ENCODE assay signal across 16 mouse cellular contexts in the genomic region with DNA sequence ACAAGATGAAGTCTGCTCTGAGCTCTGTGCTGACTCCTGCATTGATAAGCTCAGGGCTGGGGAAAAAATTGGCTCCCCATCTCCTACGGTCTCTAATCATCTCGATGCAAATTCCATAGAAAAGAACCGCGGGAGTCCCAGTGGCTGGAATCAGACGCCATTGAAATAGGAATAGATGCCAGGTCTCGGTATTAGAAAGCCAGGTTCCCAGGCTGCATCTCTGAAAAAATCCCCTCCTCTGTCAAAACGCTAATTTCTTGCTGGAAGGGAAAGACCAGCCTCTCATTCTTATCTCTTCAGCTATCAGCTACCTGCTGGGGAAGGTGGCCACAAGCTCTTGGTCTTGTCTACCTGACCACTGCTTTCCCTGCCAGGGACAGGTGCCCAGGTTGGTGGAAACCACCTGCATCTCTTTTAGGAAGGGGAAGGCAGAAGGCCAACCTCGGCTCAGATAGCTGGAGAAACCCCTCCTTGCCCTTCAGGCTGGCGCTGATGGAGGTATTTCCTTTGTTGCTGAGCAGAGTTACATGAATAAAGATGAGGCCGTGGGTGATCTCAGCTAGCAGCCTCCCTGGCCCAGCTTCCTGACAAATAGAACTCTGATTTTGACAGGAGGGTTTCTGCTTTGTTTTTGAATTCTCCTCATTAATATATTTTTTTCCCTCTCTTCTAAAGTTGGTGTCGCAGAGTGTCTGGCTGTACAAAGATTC.
DNase-seq lines count a peak whose midpoint lies in the region; ATAC-seq and TF ChIP-seq lines count a peak whose summit lies in the region.
"Had no signal": no experiment of that assay in that cellular context is flagged by ENCODE, and none has a peak within 500 bp of the region (broad histone marks: within the 10 kb centered on the region; RNA-seq: fewer than 3 reads in every experiment).

No protein-coding gene starts in this region.

- DNase-seq in brain, adult 2 months (ENCODE audit: low read depth, low spot score) = peak; percentile 48
- DNase-seq in brain, embryonic 14.5 days (ENCODE audit: low read depth) = peak; percentile 76
- no peak for DNase-seq in urinary bladder, postnatal 14 days (ENCODE audit: low spot score)
- DNase-seq: adrenal gland, postnatal 25 days; cerebellum, adult 9-10 months; heart, adult 11 months; kidney, postnatal 10 days had no signal

- no peak for TF ChIP-seq POLR2A in brain, embryonic 14.5 days (IDR thresholded peaks at IDR 0.05; ENCODE audit: borderline replicate concordance, extremely low read depth, insufficient read depth, insufficient read length, poor library complexity, severe bottlenecking)

- no peaks in the 10 kb centered on the region for H3K27me3 ChIP-seq in hindbrain, embryonic 12.5 days
- H3K27me3 ChIP-seq in midbrain, embryonic 13.5 days = 0 out of 2 replicates have a peak, but pooled peaks cover 5% of the 10 kb centered on the region
- H3K27me3 ChIP-seq: heart, embryonic 15.5 days; liver, embryonic 12.5 days had no signal

- no peak overlapping the region for H3K4me3 ChIP-seq in hindbrain, embryonic 12.5 days
- no peak overlapping the region for H3K4me3 ChIP-seq in midbrain, embryonic 13.5 days (replicated peaks)
- H3K4me3 ChIP-seq: heart, embryonic 15.5 days; layer of hippocampus, adult 2 months; limb, embryonic 10.5 days; liver, embryonic 12.5 days had no signal

- 23% methylated on average over 11 of the region's 11 CpGs for WGBS in hindbrain, embryonic 12.5 days
- WGBS in midbrain, embryonic 13.5 days = 12% methylated on average over 11 of the region's 11 CpGs

- H3K4me1 ChIP-seq in hindbrain, embryonic 12.5 days = peaks cover 8% of the 10 kb centered on the region
- peaks cover 17% of the 10 kb centered on the region for H3K4me1 ChIP-seq in midbrain, embryonic 13.5 days (replicated peaks)
- H3K4me1 ChIP-seq: heart, embryonic 15.5 days; limb, embryonic 10.5 days; liver, embryonic 12.5 days had no signal

- H3K4me2 ChIP-seq in hindbrain, embryonic 12.5 days (replicated peaks) = no peak overlapping the region
- H3K4me2 ChIP-seq in midbrain, embryonic 13.5 days (replicated peaks) = no peak overlapping the region
- H3K4me2 ChIP-seq: heart, embryonic 15.5 days; liver, embryonic 12.5 days had no signal

- no peaks in the 10 kb centered on the region for H3K36me3 ChIP-seq in hindbrain, embryonic 12.5 days
- no peaks in the 10 kb centered on the region for H3K36me3 ChIP-seq in midbrain, embryonic 13.5 days
- H3K36me3 ChIP-seq: heart, embryonic 15.5 days; limb, embryonic 10.5 days; liver, embryonic 12.5 days had no signal

- no peak for TF ChIP-seq CTCF in brain, embryonic 14.5 days (IDR thresholded peaks at IDR 0.05; ENCODE audit: borderline replicate concordance, extremely low read depth, insufficient read depth, insufficient read length)

- 0 out of 2 replicates have a peak overlapping the region, but pooled peaks have one; percentile 32 for H3K27ac ChIP-seq in hindbrain, embryonic 12.5 days
- H3K27ac ChIP-seq in midbrain, embryonic 13.5 days = peak overlapping the region; percentile 67
- H3K27ac ChIP-seq: heart, embryonic 15.5 days; layer of hippocampus, adult 2 months; limb, embryonic 10.5 days; liver, embryonic 12.5 days had no signal

- H3K9me3 ChIP-seq in hindbrain, embryonic 12.5 days (replicated peaks) = no peaks in the 10 kb centered on the region
- H3K9me3 ChIP-seq in midbrain, embryonic 13.5 days = no peaks in the 10 kb centered on the region
- H3K9me3 ChIP-seq: heart, embryonic 15.5 days; limb, embryonic 10.5 days had no signal

- ATAC-seq in hindbrain, embryonic 12.5 days (ENCODE audit: low FRiP score) = no peak
- ATAC-seq in midbrain, embryonic 13.5 days = no peak
- ATAC-seq in megakaryocyte-erythroid progenitor cell, adult 5-6 weeks (replicated peaks; ENCODE audit: low FRiP score, low TSS enrichment, poor library complexity, severe bottlenecking) = no peak
- ATAC-seq in granulocyte monocyte progenitor cell, adult 5-6 weeks (replicated peaks; ENCODE audit: poor library complexity, severe bottlenecking) = no peak
- ATAC-seq: intestine, postnatal 0 days; liver, embryonic 12.5 days had no signal

- no peak overlapping the region for H3K9ac ChIP-seq in hindbrain, embryonic 12.5 days
- H3K9ac ChIP-seq in midbrain, embryonic 13.5 days (replicated peaks) = no peak overlapping the region
- H3K9ac ChIP-seq: heart, embryonic 15.5 days; liver, embryonic 12.5 days had no signal
